Mouse (Mus musculus): ENCODE measurements around the gene Zfp385a. TPM values are rescaled to one million over a fixed set of nuclear protein-coding genes. Genes with fewer than 3 reads are reported as not detected.

Gene Zfp385a
- total and polyA plus RNA-seq, 3 experiments, result 4.4 to 54.0 TPM; not detected in 1

DNA sequence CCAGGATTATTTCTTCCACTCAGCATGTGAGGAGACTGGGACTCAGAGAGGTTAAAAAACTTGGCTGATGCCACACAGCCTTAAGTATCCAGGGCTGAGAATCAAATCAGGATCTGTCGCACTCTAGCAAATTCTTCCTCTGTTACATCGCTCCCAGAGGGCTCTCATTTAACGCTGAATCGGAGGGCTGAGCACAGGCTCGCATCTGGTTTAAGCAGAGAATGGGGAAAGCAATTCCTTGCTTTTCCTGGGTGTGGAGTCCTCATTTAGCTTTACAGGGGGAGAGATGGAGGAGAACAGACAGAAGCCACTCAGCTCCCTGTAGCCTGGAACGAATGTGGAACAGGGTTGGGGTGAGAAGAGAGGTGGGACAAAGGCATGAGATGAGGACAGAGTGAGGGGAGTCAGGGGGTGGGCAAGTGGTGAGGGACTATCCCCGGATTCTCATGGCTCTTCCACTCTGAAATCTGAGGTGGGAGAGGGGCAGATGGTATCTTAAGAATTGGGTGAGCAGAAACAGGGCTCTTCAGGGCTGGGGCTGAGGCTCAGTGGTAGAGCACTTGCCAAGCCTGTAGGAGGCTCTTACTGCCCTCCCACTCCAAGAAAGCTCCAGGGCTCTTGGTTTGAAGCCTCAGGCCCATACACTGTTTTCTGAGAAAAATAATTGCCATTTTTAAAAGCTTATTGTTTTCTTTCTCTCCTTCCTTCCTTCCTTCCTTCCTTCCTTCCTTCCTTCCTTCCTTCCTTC, 4.2 kb downstream of the Zfp385a start:
- H3K4me1 ChIP-seq (ENCODE audit: control insufficient read depth in 1 of 2, insufficient read depth in 2 of 2, low read length in 2 of 2), result peaks cover 0 to 18% of the 10 kb centered on the region in 2 experiments; a peak in 3 of 4 replicates
- no peaks in the 10 kb centered on the region for H3K27me3 ChIP-seq (ENCODE audit: control insufficient read depth in 1 of 2, insufficient read depth in 2 of 2, low read length in 2 of 2)
- H3K9me3 ChIP-seq (replicated peaks; ENCODE audit: insufficient read depth, low read length), result no peaks in the 10 kb centered on the region
- peaks cover 15% of the 10 kb centered on the region for H3K79me2 ChIP-seq (ENCODE audit: control insufficient read depth, insufficient read depth, low read length, poor library complexity)
- H3K36me3 ChIP-seq (ENCODE audit: control insufficient read depth in 1 of 2, insufficient read depth in 2 of 2, low read length in 2 of 2), result peaks cover 0 to 12% of the 10 kb centered on the region in 2 experiments; a peak in 2 of 4 replicates
- no peak overlapping the region for H3K4me3 ChIP-seq (ENCODE audit: control insufficient read depth in 1 of 2, insufficient read depth in 1 of 2, low read depth in 2 of 2, low read length in 2 of 2)
- no peak overlapping the region for H3K9ac ChIP-seq (ENCODE audit: control insufficient read depth, low read depth, low read length, poor library complexity, severe bottlenecking)
- TF ChIP-seq RCOR1 (IDR thresholded peaks at IDR 0.05; ENCODE audit: low read depth, low read length) (no peak), CHD1 (IDR thresholded peaks at IDR 0.05; ENCODE audit: low read depth, low read length) (no peak), KAT2A (conservative IDR thresholded peaks at IDR 0.05; ENCODE audit: low read depth, low read length) (no peak), NRF1 (IDR thresholded peaks at IDR 0.05; ENCODE audit: insufficient read depth, low read depth, low read length, poor library complexity, severe bottlenecking) (no peak), MEF2A (IDR thresholded peaks at IDR 0.05; ENCODE audit: extremely low read depth, insufficient replicate concordance, low read depth, low read length, poor library complexity, severe bottlenecking) (no peak), RAD21 (IDR thresholded peaks at IDR 0.05; ENCODE audit: low read depth, low read length) (no peak), NELFE (IDR thresholded peaks at IDR 0.05; ENCODE audit: low read depth, low read length) (no peak), MAZ (IDR thresholded peaks at IDR 0.05; ENCODE audit: low read depth, low read length) (no peak), HCFC1 (IDR thresholded peaks at IDR 0.05; ENCODE audit: low read depth, low read length) (no peak), GATA1 (IDR thresholded peaks at IDR 0.05; ENCODE audit: low read depth, low read length) (no peak), TAL1 (IDR thresholded peaks at IDR 0.05; ENCODE audit: low read length) (no peak), JUND (IDR thresholded peaks at IDR 0.05; ENCODE audit: low read depth, low read length) (no peak), POLR2A (IDR thresholded peaks at IDR 0.05; ENCODE audit: control insufficient read depth in 1 of 2, insufficient read depth in 1 of 2, low read depth in 1 of 2, low read length in 2 of 2, poor library complexity in 1 of 2) (no peak), ZNF384 (IDR thresholded peaks at IDR 0.05; ENCODE audit: low read depth, low read length) (no peak)
- no peak for DNase-seq (ENCODE audit: low read depth, low spot score)
- H3K27ac ChIP-seq (ENCODE audit: control insufficient read depth, low read depth, low read length), result no peak overlapping the region

DNA sequence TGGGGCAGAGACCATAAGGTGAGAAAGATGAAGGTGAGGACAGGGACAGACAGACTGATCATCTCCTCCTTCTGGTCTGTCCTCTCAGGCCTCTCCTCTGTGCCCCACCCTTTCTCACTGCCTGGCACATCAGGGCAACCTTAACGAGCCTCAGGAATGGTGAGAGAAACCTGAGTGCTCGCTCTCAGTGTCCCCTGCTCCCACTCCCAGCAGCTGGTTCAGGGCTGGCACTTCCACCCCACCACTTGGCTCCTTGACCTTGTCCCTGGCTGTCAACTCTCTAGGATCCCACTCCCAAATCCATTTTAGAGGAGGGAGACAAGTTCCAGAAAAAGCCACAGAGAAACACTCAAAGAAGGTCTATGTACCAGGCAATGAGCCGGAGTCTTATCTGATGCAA, 4.9 kb downstream of the Zfp385a start:
- no peak overlapping the region for H3K27ac ChIP-seq (ENCODE audit: control insufficient read depth, low read depth, low read length)

More for the DNA sequence above, 4.9 kb downstream of the Zfp385a start:
- H3K27me3 ChIP-seq (ENCODE audit: control insufficient read depth in 1 of 2, insufficient read depth in 2 of 2, low read length in 2 of 2), result no peaks in the 10 kb centered on the region
- peaks cover 0 to 18% of the 10 kb centered on the region in 2 experiments; a peak in 3 of 4 replicates for H3K4me1 ChIP-seq (ENCODE audit: control insufficient read depth in 1 of 2, insufficient read depth in 2 of 2, low read length in 2 of 2)
- H3K36me3 ChIP-seq (ENCODE audit: control insufficient read depth in 1 of 2, insufficient read depth in 2 of 2, low read length in 2 of 2), result peaks cover 0 to 12% of the 10 kb centered on the region in 2 experiments; a peak in 2 of 4 replicates
- H3K9ac ChIP-seq (ENCODE audit: control insufficient read depth, low read depth, low read length, poor library complexity, severe bottlenecking), result no peak overlapping the region
- no peak for DNase-seq (ENCODE audit: low read depth, low spot score)
- no peak for TF ChIP-seq GABPA (IDR thresholded peaks at IDR 0.05; ENCODE audit: low read depth, low read length)
- no peak for TF ChIP-seq ELF1 (IDR thresholded peaks at IDR 0.05; ENCODE audit: low read depth, low read length)
- no peak for TF ChIP-seq USF2 (IDR thresholded peaks at IDR 0.05; ENCODE audit: borderline replicate concordance in 1 of 2, insufficient read depth in 1 of 2, low read depth in 1 of 2, low read length in 2 of 2)
- no peak for TF ChIP-seq BHLHE40 (IDR thresholded peaks at IDR 0.05; ENCODE audit: borderline replicate concordance, low read depth, low read length)
- no peak for TF ChIP-seq MYC (IDR thresholded peaks at IDR 0.05; ENCODE audit: low read depth, low read length)
- TF ChIP-seq RAD21 (IDR thresholded peaks at IDR 0.05; ENCODE audit: low read depth, low read length), result no peak
- TF ChIP-seq CTCF (IDR thresholded peaks at IDR 0.05 in 2 of 3, conservative IDR thresholded peaks at IDR 0.05 in 1 of 3; ENCODE audit: control insufficient read depth in 1 of 3, insufficient read depth in 1 of 3, low read depth in 2 of 3, low read length in 3 of 3, poor library complexity in 1 of 3, severe bottlenecking in 1 of 3), result no peak
- TF ChIP-seq TCF12 (IDR thresholded peaks at IDR 0.05; ENCODE audit: low read depth, low read length), result no peak
- no peak for TF ChIP-seq MXI1 (IDR thresholded peaks at IDR 0.05; ENCODE audit: low read depth, low read length)
- TF ChIP-seq HCFC1 (IDR thresholded peaks at IDR 0.05; ENCODE audit: low read depth, low read length), result no peak
- TF ChIP-seq MEF2A (IDR thresholded peaks at IDR 0.05; ENCODE audit: extremely low read depth, insufficient replicate concordance, low read depth, low read length, poor library complexity, severe bottlenecking), result no peak
- TF ChIP-seq KAT2A (conservative IDR thresholded peaks at IDR 0.05; ENCODE audit: low read depth, low read length), result no peak
- H3K79me2 ChIP-seq (ENCODE audit: control insufficient read depth, insufficient read depth, low read length, poor library complexity), result peaks cover 15% of the 10 kb centered on the region
- H3K4me3 ChIP-seq (ENCODE audit: control insufficient read depth in 1 of 2, insufficient read depth in 1 of 2, low read depth in 2 of 2, low read length in 2 of 2), result no peak overlapping the region
- H3K9me3 ChIP-seq (replicated peaks; ENCODE audit: insufficient read depth, low read length), result no peaks in the 10 kb centered on the region

Measured in MEL (cell line).